Mouse (Mus musculus): ENCODE measurements around the gene Adprhl2.

GRCm38 (mm10) chr4:126275081-126275480, 46.4 kb downstream of the Adprhl2 start:
- TF ChIP-seq CTCF (IDR thresholded peaks at IDR 0.05; ENCODE audit: extremely low read depth, insufficient read depth, insufficient read length, insufficient replicate concordance) (no peak), POLR2A (IDR thresholded peaks at IDR 0.05; ENCODE audit: low read depth, low read length) (no peak)
